Mouse (Mus musculus): Measurements from ENCODE around the gene Csnk1g1. TPM values are rescaled to one million over a fixed set of nuclear protein-coding genes. Genes with fewer than 3 reads are reported as not detected.

Csnk1g1 gene
- polyA plus RNA-seq, 1 experiment from 2014 or later: 15.9 TPM

GRCm38 (mm10) chr9:65973206-65973605, 64.5 kb downstream of the Csnk1g1 start:
- no peak overlapping the region for H3K4me2 ChIP-seq (ENCODE audit: low read depth, severe bottlenecking)
- no peak overlapping the region for H3K4me3 ChIP-seq (ENCODE audit: low read depth, low read length)
- 34% methylated on average over 2 of the region's 2 CpGs for WGBS
- no peaks in the 10 kb centered on the region for H3K36me3 ChIP-seq (ENCODE audit: control insufficient read depth, insufficient read depth, low read length)
- DNase-seq (ENCODE audit: low spot score) (no peak), ATAC-seq (ENCODE audit: insufficient number of reproducible peaks, low FRiP score, low TSS enrichment, low read depth) (no peak)
- H3K9me3 ChIP-seq (ENCODE audit: control insufficient read depth, low read length): no peaks in the 10 kb centered on the region
- no peaks in the 10 kb centered on the region for H3K27me3 ChIP-seq (ENCODE audit: control insufficient read depth, insufficient read depth, low read length)
- peaks cover 4% of the 10 kb centered on the region; the same call in 1 of the 2 replicates for H3K4me1 ChIP-seq (ENCODE audit: control insufficient read depth, insufficient read depth, low read length)
- no peak overlapping the region for H3K27ac ChIP-seq (replicated peaks; ENCODE audit: low read depth, low read length)
- no peak overlapping the region for H3K9ac ChIP-seq (ENCODE audit: low read length)

DNA sequence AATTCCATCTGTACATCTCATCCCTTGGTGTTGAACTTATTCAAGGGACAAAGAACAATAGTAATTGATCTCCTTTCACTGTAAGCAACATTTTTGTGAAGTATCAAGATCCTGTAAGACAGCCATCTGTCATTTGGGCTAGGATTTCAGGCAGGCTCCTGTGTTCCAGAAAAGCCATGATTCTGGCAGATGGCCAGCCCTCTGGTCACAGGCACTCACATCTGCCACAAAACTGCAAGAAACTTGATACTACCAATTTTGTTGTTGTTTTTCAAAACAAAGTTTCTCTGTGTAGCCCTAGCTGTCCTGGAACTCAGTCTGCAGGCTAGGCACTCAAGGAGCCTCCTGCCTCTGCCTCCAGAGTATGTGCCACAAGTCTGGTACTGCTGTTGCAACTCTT, 67.2 kb downstream of the Csnk1g1 start:
- Histone ChIP-seq H3K36me3 (ENCODE audit: control insufficient read depth, insufficient read depth, low read length) (no peaks in the 10 kb centered on the region), H3K27me3 (ENCODE audit: control insufficient read depth, insufficient read depth, low read length) (no peaks in the 10 kb centered on the region), H3K9me3 (ENCODE audit: control insufficient read depth, low read length) (no peaks in the 10 kb centered on the region), H3K4me1 (ENCODE audit: control insufficient read depth, insufficient read depth, low read length) (peaks cover 4% of the 10 kb centered on the region; the same call in 1 of the 2 replicates), H3K4me3 (ENCODE audit: low read depth, low read length) (no peak overlapping the region), H3K27ac (replicated peaks; ENCODE audit: low read depth, low read length) (no peak overlapping the region), H3K9ac (ENCODE audit: low read length) (no peak overlapping the region), H3K4me2 (ENCODE audit: low read depth, severe bottlenecking) (no peak overlapping the region)
- no peak for ATAC-seq (ENCODE audit: insufficient number of reproducible peaks, low FRiP score, low TSS enrichment, low read depth)
- DNase-seq (ENCODE audit: low spot score): no peak

DNA sequence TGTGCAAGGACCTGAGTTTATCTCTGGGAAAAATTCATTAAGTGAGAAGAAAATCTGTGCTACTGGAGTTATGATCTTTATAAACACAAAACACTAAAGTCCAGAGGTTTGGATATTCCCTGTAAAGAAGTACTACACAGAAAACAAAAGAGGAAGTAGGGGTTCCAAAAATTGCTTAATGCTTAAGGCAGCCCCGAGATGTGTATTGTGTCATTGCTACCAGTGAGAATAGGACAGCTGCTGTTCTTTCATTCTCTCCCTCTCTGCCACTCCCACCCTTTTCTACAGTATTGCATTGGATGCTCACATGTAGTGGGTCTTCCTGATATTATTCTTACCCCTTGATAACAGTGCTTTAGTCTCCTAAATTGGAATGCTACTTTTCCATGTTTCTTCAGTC, 74.1 kb downstream of the Csnk1g1 start:
- Histone ChIP-seq H3K4me2 (ENCODE audit: low read depth, severe bottlenecking) (no peak overlapping the region), H3K27ac (replicated peaks; ENCODE audit: low read depth, low read length) (no peak overlapping the region), H3K9me3 (ENCODE audit: control insufficient read depth, low read length) (no peaks in the 10 kb centered on the region), H3K36me3 (ENCODE audit: control insufficient read depth, insufficient read depth, low read length) (no peaks in the 10 kb centered on the region), H3K4me1 (ENCODE audit: control insufficient read depth, insufficient read depth, low read length) (no peaks in the 10 kb centered on the region), H3K4me3 (ENCODE audit: low read depth, low read length) (no peak overlapping the region), H3K9ac (ENCODE audit: low read length) (no peak overlapping the region), H3K27me3 (ENCODE audit: control insufficient read depth, insufficient read depth, low read length) (no peaks in the 10 kb centered on the region)
- 91% methylated on average over 1 of the region's 1 CpGs for WGBS
- no peak for DNase-seq (ENCODE audit: low spot score)
- ATAC-seq (ENCODE audit: insufficient number of reproducible peaks, low FRiP score, low TSS enrichment, low read depth): no peak

DNA sequence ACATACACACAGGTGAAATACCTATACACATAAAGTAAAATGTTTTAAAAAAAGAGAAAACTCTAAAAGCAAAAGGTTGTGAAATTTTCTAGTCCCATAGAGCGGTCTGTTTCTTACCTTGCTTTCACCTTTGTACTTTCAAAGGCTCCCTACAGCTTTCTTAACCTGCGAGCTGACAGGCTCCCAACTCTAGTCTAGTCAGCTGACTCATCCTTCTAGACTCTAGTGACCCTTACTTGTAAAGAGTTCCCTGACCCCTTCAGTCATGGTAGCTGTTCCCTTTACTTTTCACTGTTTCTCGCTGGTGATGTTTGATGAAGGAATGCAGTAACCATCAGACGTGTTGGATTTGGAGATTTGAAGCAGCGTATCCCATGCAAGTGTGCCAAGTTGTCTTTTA, 78.3 kb downstream of the Csnk1g1 start:
- Histone ChIP-seq H3K9me3 (ENCODE audit: control insufficient read depth, low read length) (no peaks in the 10 kb centered on the region), H3K27ac (replicated peaks; ENCODE audit: low read depth, low read length) (no peak overlapping the region), H3K9ac (ENCODE audit: low read length) (no peak overlapping the region), H3K4me3 (ENCODE audit: low read depth, low read length) (no peak overlapping the region), H3K27me3 (ENCODE audit: control insufficient read depth, insufficient read depth, low read length) (no peaks in the 10 kb centered on the region), H3K4me1 (ENCODE audit: control insufficient read depth, insufficient read depth, low read length) (no peaks in the 10 kb centered on the region), H3K4me2 (ENCODE audit: low read depth, severe bottlenecking) (no peak overlapping the region), H3K36me3 (ENCODE audit: control insufficient read depth, insufficient read depth, low read length) (no peaks in the 10 kb centered on the region)
- ATAC-seq (ENCODE audit: insufficient number of reproducible peaks, low FRiP score, low TSS enrichment, low read depth) (no peak), DNase-seq (ENCODE audit: low spot score) (no peak)
- WGBS: 93% methylated on average over 5 of the region's 5 CpGs

GRCm38 (mm10) chr9:65995603-65996376, 87.1 kb downstream of the Csnk1g1 start:
- no peaks in the 10 kb centered on the region for H3K27me3 ChIP-seq (ENCODE audit: control insufficient read depth, insufficient read depth, low read length)
- H3K9ac ChIP-seq (ENCODE audit: low read length): no peak overlapping the region
- no peak overlapping the region for H3K4me2 ChIP-seq (ENCODE audit: low read depth, severe bottlenecking)
- H3K36me3 ChIP-seq (ENCODE audit: control insufficient read depth, insufficient read depth, low read length): no peaks in the 10 kb centered on the region; the same call in 1 of the 2 replicates
- no peak overlapping the region for H3K4me3 ChIP-seq (ENCODE audit: low read depth, low read length)
- WGBS: 90% methylated on average over 7 of the region's 7 CpGs
- no peak overlapping the region for H3K27ac ChIP-seq (replicated peaks; ENCODE audit: low read depth, low read length)
- no peak for DNase-seq (ENCODE audit: low spot score)
- no peaks in the 10 kb centered on the region for H3K4me1 ChIP-seq (ENCODE audit: control insufficient read depth, insufficient read depth, low read length)
- no peak for ATAC-seq (ENCODE audit: insufficient number of reproducible peaks, low FRiP score, low TSS enrichment, low read depth)
- H3K9me3 ChIP-seq (ENCODE audit: control insufficient read depth, low read length): no peaks in the 10 kb centered on the region

GRCm38 (mm10) chr9:65998965-65999364, 90.2 kb downstream of the Csnk1g1 start:
- WGBS: 28% methylated on average over 5 of the region's 5 CpGs
- Histone ChIP-seq H3K27ac (replicated peaks; ENCODE audit: low read depth, low read length) (no peak overlapping the region), H3K4me2 (ENCODE audit: low read depth, severe bottlenecking) (no peak overlapping the region), H3K9ac (ENCODE audit: low read length) (no peak overlapping the region), H3K9me3 (ENCODE audit: control insufficient read depth, low read length) (no peaks in the 10 kb centered on the region), H3K27me3 (ENCODE audit: control insufficient read depth, insufficient read depth, low read length) (no peaks in the 10 kb centered on the region), H3K4me1 (ENCODE audit: control insufficient read depth, insufficient read depth, low read length) (no peaks in the 10 kb centered on the region), H3K4me3 (ENCODE audit: low read depth, low read length) (no peak overlapping the region), H3K36me3 (ENCODE audit: control insufficient read depth, insufficient read depth, low read length) (no peaks in the 10 kb centered on the region; the same call in 1 of the 2 replicates)
- DNase-seq (ENCODE audit: low spot score): peak; percentile 25
- ATAC-seq (ENCODE audit: insufficient number of reproducible peaks, low FRiP score, low TSS enrichment, low read depth): no peak

DNA sequence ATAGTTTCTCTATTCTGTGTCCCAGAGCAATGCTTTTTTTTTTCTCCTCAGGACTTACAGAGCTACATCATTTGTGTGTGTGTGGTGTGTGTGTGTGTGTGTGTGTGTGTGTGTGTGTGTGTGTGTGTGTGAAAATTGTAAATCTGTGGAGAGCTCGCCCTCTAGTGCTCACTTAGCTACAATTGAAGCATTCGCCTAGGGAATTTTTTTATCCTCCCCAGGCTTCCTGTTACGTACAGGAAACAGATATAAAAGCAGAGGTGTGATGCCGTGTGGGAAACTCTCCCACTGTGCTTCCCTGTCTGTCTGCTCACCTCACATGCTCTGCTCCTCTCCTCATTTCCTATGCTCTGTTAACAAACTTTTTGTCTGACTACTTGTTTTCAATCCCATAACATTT, 95.7 kb downstream of the Csnk1g1 start:
- DNase-seq (ENCODE audit: low spot score) (peak; percentile 30), ATAC-seq (ENCODE audit: insufficient number of reproducible peaks, low FRiP score, low TSS enrichment, low read depth) (no peak)
- Histone ChIP-seq H3K4me3 (ENCODE audit: low read depth, low read length) (no peak overlapping the region), H3K9me3 (ENCODE audit: control insufficient read depth, low read length) (no peaks in the 10 kb centered on the region), H3K27ac (replicated peaks; ENCODE audit: low read depth, low read length) (no peak overlapping the region), H3K27me3 (ENCODE audit: control insufficient read depth, insufficient read depth, low read length) (no peaks in the 10 kb centered on the region), H3K4me1 (ENCODE audit: control insufficient read depth, insufficient read depth, low read length) (no peaks in the 10 kb centered on the region), H3K36me3 (ENCODE audit: control insufficient read depth, insufficient read depth, low read length) (no peaks in the 10 kb centered on the region; the same call in 1 of the 2 replicates), H3K4me2 (ENCODE audit: low read depth, severe bottlenecking) (no peak overlapping the region), H3K9ac (ENCODE audit: low read length) (no peak overlapping the region)
- WGBS: 36% methylated on average over 4 of the region's 4 CpGs

DNA sequence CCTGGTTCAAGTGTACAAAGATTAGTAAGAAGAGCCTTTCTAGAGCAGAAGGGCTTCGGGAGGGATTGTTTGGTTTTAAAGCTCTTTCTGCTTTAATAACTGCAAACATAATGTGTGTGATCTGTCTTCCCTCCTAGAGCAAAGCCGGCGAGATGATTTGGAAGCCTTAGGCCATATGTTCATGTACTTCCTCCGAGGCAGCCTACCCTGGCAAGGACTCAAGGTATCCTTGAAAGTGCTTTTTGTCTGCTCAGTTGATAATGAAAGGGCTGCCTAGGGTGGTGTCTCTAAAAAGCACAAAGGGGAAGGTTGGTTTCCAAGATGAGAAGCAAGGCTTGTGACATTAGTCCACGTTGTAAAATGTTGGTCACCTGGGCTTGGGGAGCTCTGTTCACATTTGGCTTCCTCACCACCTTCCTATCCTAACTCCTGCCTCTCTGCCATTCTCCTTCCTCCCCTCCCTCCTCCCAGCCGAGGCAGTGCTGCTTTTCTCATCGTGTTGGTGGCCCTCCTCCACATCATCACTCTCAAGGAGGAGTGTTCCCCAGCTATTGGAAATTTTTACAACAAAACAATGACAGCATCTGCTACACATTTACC, 99.0 kb downstream of the Csnk1g1 start:
- ATAC-seq (ENCODE audit: insufficient number of reproducible peaks, low FRiP score, low TSS enrichment, low read depth) (no peak), DNase-seq (ENCODE audit: low spot score) (no peak)
- 79% methylated on average over 7 of the region's 7 CpGs for WGBS
- Histone ChIP-seq H3K9me3 (ENCODE audit: control insufficient read depth, low read length) (no peaks in the 10 kb centered on the region), H3K4me3 (ENCODE audit: low read depth, low read length) (no peak overlapping the region), H3K36me3 (ENCODE audit: control insufficient read depth, insufficient read depth, low read length) (no peaks in the 10 kb centered on the region; the same call in 1 of the 2 replicates), H3K4me1 (ENCODE audit: control insufficient read depth, insufficient read depth, low read length) (no peaks in the 10 kb centered on the region), H3K27me3 (ENCODE audit: control insufficient read depth, insufficient read depth, low read length) (no peaks in the 10 kb centered on the region), H3K27ac (replicated peaks; ENCODE audit: low read depth, low read length) (no peak overlapping the region), H3K9ac (ENCODE audit: low read length) (no peak overlapping the region), H3K4me2 (ENCODE audit: low read depth, severe bottlenecking) (no peak overlapping the region)
